Mouse (Mus musculus) ES-E14 (cell line): ENCODE results near the gene Pdx1. TPM values are rescaled to one million over a fixed set of nuclear protein-coding genes. Genes with fewer than 3 reads are reported as not detected.

Experiments used
- DNase-seq: peaks from one replicate; pipeline ENCODE4 v3.0.0-alpha.2; 2013; ENCODE audit warnings: low read depth, low spot score
- H3K27ac ChIP-seq: 2 replicates; pipeline ENCODE4 v1.5.1; 2012; ENCODE audit warnings: low read depth, mild to moderate bottlenecking, low read length, moderate library complexity, mixed read lengths; ENCODE audit not compliant: poor library complexity, insufficient read depth, severe bottlenecking
- H3K36me3 ChIP-seq: 2 replicates; pipeline ENCODE4 v1.6.1; 2012; ENCODE audit warnings: mild to moderate bottlenecking, low read length, moderate library complexity, mixed read lengths; ENCODE audit not compliant: control insufficient read depth, poor library complexity, insufficient read depth, severe bottlenecking
- H3K4me1 ChIP-seq, 2 experiments: fragments of 150-350 bp in 1 of 2; sonication (generic) in 1 of 2; 2 replicates each; pipeline ENCODE4 v1.6.1; 2012; ENCODE audit warnings: low read length in 2 of 2, mild to moderate bottlenecking in 1 of 2, mixed read lengths in 1 of 2; ENCODE audit not compliant: control insufficient read depth in 2 of 2, insufficient read depth in 2 of 2, poor library complexity in 1 of 2
- H3K4me3 ChIP-seq, 2 experiments: fragments of 150-350 bp in 1 of 2; sonication (generic) in 1 of 2; 2 replicates each; pipeline ENCODE4 v1.5.1; 2012; ENCODE audit warnings: low read length in 2 of 2, low read depth in 1 of 2, mild to moderate bottlenecking in 1 of 2, mixed read lengths in 1 of 2; ENCODE audit not compliant: insufficient read depth in 1 of 2, poor library complexity in 1 of 2, severe bottlenecking in 1 of 2
- H3K9ac ChIP-seq: 2 replicates; pipeline ENCODE4 v1.6.1; 2012; ENCODE audit warnings: low read depth, mild to moderate bottlenecking, low read length, mixed read lengths; ENCODE audit not compliant: poor library complexity, insufficient read depth, severe bottlenecking
- H3K9me3 ChIP-seq: fragments of 150-350 bp; sonication (generic); 2 replicates; pipeline ENCODE4 v1.6.1; 2012; ENCODE audit warnings: low read depth, mild to moderate bottlenecking, low read length; ENCODE audit not compliant: control insufficient read depth, insufficient read depth
- CHD2 ChIP-seq: IDR thresholded peaks from 2 replicates; pipeline ENCODE4 v1.6.1; 2014; ENCODE audit warnings: mild to moderate bottlenecking, low read depth, low read length, inconsistent platforms
- HCFC1 ChIP-seq: IDR thresholded peaks from 2 replicates; pipeline ENCODE4 v1.6.1; 2012; ENCODE audit warnings: low read length, inconsistent platforms, borderline replicate concordance; ENCODE audit not compliant: insufficient read depth
- MAFK ChIP-seq: IDR thresholded peaks from 2 replicates; pipeline ENCODE4 v1.6.1; 2014; ENCODE audit warnings: mild to moderate bottlenecking, low read depth, low read length, inconsistent platforms; ENCODE audit not compliant: insufficient read depth
- ZC3H11A ChIP-seq: IDR thresholded peaks from 2 replicates; pipeline ENCODE4 v1.6.1; 2012; ENCODE audit warnings: low read depth, mild to moderate bottlenecking, inconsistent platforms, low read length, borderline replicate concordance
- ZNF384 ChIP-seq: IDR thresholded peaks from 2 replicates; pipeline ENCODE4 v1.6.1; 2012; ENCODE audit warnings: low read depth, low read length, inconsistent platforms
- in situ Hi-C, 2 experiments: fragments of 600-800 bp; cut with MboI; formaldehyde crosslinking; loops; one replicate each; pipeline ENCODE4 v1.15.1; 2025; ENCODE audit warnings: low sequenced_read_pairs in 2 of 2, inconsistent platforms in 1 of 2; ENCODE audit not compliant: unreplicated experiment in 2 of 2
- total RNA-seq: library from RNA; depleted of rRNA; stranded (reverse); fragments of 300-350 nt; gene quantifications from 2 replicates; pipeline ENCODE4 v1.2.3, GENCODE M21; 2012; rRNA removed

The Pdx1 gene
- total RNA-seq, 1 experiment: 0.09 TPM

GRCm38 (mm10) chr5:147323237-147323917 lies 53.6 kb downstream of the Pdx1 start:
- H3K4me1 ChIP-seq: no peaks in the 10 kb centered on the region
- no peak overlapping the region for H3K9ac ChIP-seq
- no peak overlapping the region for H3K27ac ChIP-seq
- no peak for DNase-seq
- no peak for TF ChIP-seq CHD2
- no peak for TF ChIP-seq ZNF384
- TF ChIP-seq HCFC1: no peak
- TF ChIP-seq ZC3H11A: no peak; the same call in 1 of the 2 replicates
- TF ChIP-seq MAFK: no peak
- H3K36me3 ChIP-seq: no peaks in the 10 kb centered on the region
- no peak overlapping the region for H3K4me3 ChIP-seq
- no peaks in the 10 kb centered on the region for H3K9me3 ChIP-seq
- in situ Hi-C loops: loop anchor here in 1 of 2 experiments (10.0 kb wide), 1 partner anchor 619 kb away; no protein-coding TSS in a partner anchor

Other genes with a start within 250 kb of the Pdx1 start
- gene Lnx2, start 193.4 kb upstream of the Pdx1 start, total RNA-seq: 8.5 and 11.6 TPM in 2 replicates
- 123 and 160 TPM in 2 replicates for gene Polr1d, start 192.9 kb upstream of the Pdx1 start, total RNA-seq
- gene Gsx1, start 81.3 kb upstream of the Pdx1 start, total RNA-seq: 0.26 TPM in 1 of 2 replicates, not detected in the other
- 2.8 and 5.4 TPM in 2 replicates for gene Cdx2, start 37.3 kb downstream of the Pdx1 start, total RNA-seq
- not detected in 2 replicates for gene Urad, start 52.5 kb downstream of the Pdx1 start, total RNA-seq
- gene Flt3, start 130.5 kb downstream of the Pdx1 start, total RNA-seq: 0.16 and 0.27 TPM in 2 replicates
- gene Pan3, start 160.2 kb downstream of the Pdx1 start, total RNA-seq: 57.3 and 61.8 TPM in 2 replicates